Mouse (Mus musculus) hindbrain, embryonic 14.5 days (tissue): ENCODE results near the gene Sash3. TPM values are rescaled to one million over a fixed set of nuclear protein-coding genes. Genes with fewer than 3 reads are reported as not detected.
A peak's percentile ranks its signal among the peaks of the same experiment; 100 is the strongest.

Experiments
- ATAC-seq: fragments of 200-750 bp; cut with Nextera tagmentation; 2 replicates; pipeline ENCODE4 v1.8.0; 2017; ENCODE audit warnings: moderate number of reproducible peaks, mild to moderate bottlenecking, moderate TSS enrichment, moderate library complexity; ENCODE audit not compliant: low FRiP score
- DNase-seq: peaks from one replicate; pipeline ENCODE4 v3.0.0-alpha.2; 2015; ENCODE audit warnings: low spot score
- H3K27ac ChIP-seq: fragments of 300-500 bp; sonication (generic); 2 replicates; pipeline ENCODE4 v1.5.1; 2014; ENCODE audit warnings: mild to moderate bottlenecking, moderate library complexity
- H3K27me3 ChIP-seq: fragments of 300-500 bp; sonication (generic); 2 replicates; pipeline ENCODE4 v1.6.1; 2014; ENCODE audit warnings: mild to moderate bottlenecking, low read length, mixed read lengths; ENCODE audit not compliant: control insufficient read depth, insufficient read depth
- H3K36me3 ChIP-seq: fragments of 300-500 bp; sonication (generic); replicated peaks from 2 replicates; pipeline ENCODE4 v1.6.1; 2014; ENCODE audit not compliant: control insufficient read depth, insufficient read depth
- H3K4me1 ChIP-seq: fragments of 300-500 bp; sonication (generic); replicated peaks from 2 replicates; pipeline ENCODE4 v1.6.1; 2014; ENCODE audit warnings: antibody characterized with exemption, low read length, mixed read lengths; ENCODE audit not compliant: control insufficient read depth, insufficient read depth
- H3K4me2 ChIP-seq: fragments of 300-500 bp; sonication (generic); replicated peaks from 2 replicates; pipeline ENCODE4 v1.6.1; 2014; ENCODE audit warnings: mild to moderate bottlenecking, moderate library complexity
- H3K4me3 ChIP-seq: fragments of 300-500 bp; sonication (generic); replicated peaks from 2 replicates; pipeline ENCODE4 v1.5.1; 2014; ENCODE audit warnings: mild to moderate bottlenecking, low read length
- H3K9ac ChIP-seq: fragments of 300-500 bp; sonication (generic); 2 replicates; pipeline ENCODE4 v1.6.1; 2014
- H3K9me3 ChIP-seq: fragments of 300-500 bp; sonication (generic); 2 replicates; pipeline ENCODE4 v1.6.1; 2016; ENCODE audit warnings: low read length; ENCODE audit not compliant: control insufficient read depth
- WGBS: fragments of 180-500 bp; shearing (Covaris S2); extraction: QIAGEN DNeasy Blood & Tissue Kit; methylation state at CpG from one replicate; pipeline ENCODE4 v1.1.7; 2014; 5-methylcytosine and 5-hydroxymethylcytosine counted together
- polyA plus RNA-seq: library from polyadenylated mRNA; unstranded; fragments of >200 nt; fragmentation: Nextera tagmentation; extraction: Ambion mirVana; gene quantifications from 2 replicates; pipeline ENCODE4 v1.2.1, GENCODE M21; 2014

The Sash3 gene
- polyA plus RNA-seq, 1 experiment from 2014 or later, result 1.1 TPM

GRCm38 (mm10) chrX:48119294-48119693 lies 26.9 kb upstream of the Sash3 start:
- Histone ChIP-seq H3K4me2 (no peak overlapping the region), H3K9ac (no peak overlapping the region), H3K27me3 (no peaks in the 10 kb centered on the region), H3K4me1 (no peaks in the 10 kb centered on the region), H3K27ac (no peak overlapping the region), H3K36me3 (no peaks in the 10 kb centered on the region), H3K9me3 (no peaks in the 10 kb centered on the region), H3K4me3 (no peak overlapping the region)
- ATAC-seq (no peak), DNase-seq (no peak)

GRCm38 (mm10) chrX:48124132-48125071 lies 21.8 kb upstream of the Sash3 start:
- Histone ChIP-seq H3K4me1 (no peaks in the 10 kb centered on the region), H3K9ac (no peak overlapping the region), H3K36me3 (no peaks in the 10 kb centered on the region), H3K4me3 (no peak overlapping the region), H3K27ac (no peak overlapping the region), H3K27me3 (no peaks in the 10 kb centered on the region), H3K4me2 (peak overlapping the region; percentile 38), H3K9me3 (no peaks in the 10 kb centered on the region)
- DNase-seq, result peak; percentile 34
- no peak for ATAC-seq
- WGBS, result 29% methylated on average over 17 of the region's 17 CpGs

GRCm38 (mm10) chrX:48126903-48127476 lies 19.2 kb upstream of the Sash3 start:
- Histone ChIP-seq H3K27ac (no peak overlapping the region), H3K4me3 (no peak overlapping the region), H3K36me3 (no peaks in the 10 kb centered on the region), H3K4me2 (no peak overlapping the region), H3K4me1 (no peaks in the 10 kb centered on the region), H3K9ac (no peak overlapping the region), H3K9me3 (no peaks in the 10 kb centered on the region), H3K27me3 (no peaks in the 10 kb centered on the region)
- ATAC-seq (no peak), DNase-seq (no peak)
- 70% methylated on average over 6 of the region's 6 CpGs for WGBS

- Histone ChIP-seq H3K27ac (no peak overlapping the region), H3K4me2 (no peak overlapping the region), H3K9me3 (no peaks in the 10 kb centered on the region), H3K9ac (no peak overlapping the region), H3K27me3 (no peaks in the 10 kb centered on the region), H3K4me1 (no peaks in the 10 kb centered on the region), H3K36me3 (no peaks in the 10 kb centered on the region), H3K4me3 (no peak overlapping the region)
- no peak for ATAC-seq
- WGBS, result 81% methylated on average over 6 of the region's 6 CpGs
- no peak for DNase-seq
Observed at GRCm38 (mm10) chrX:48127502-48128218, 18.6 kb upstream of the Sash3 start.

GRCm38 (mm10) chrX:48129167-48129566 lies 17.1 kb upstream of the Sash3 start:
- DNase-seq (no peak), ATAC-seq (no peak)
- Histone ChIP-seq H3K27me3 (no peaks in the 10 kb centered on the region), H3K36me3 (no peaks in the 10 kb centered on the region), H3K4me2 (no peak overlapping the region), H3K4me3 (no peak overlapping the region), H3K9me3 (no peaks in the 10 kb centered on the region), H3K9ac (no peak overlapping the region), H3K4me1 (no peaks in the 10 kb centered on the region), H3K27ac (no peak overlapping the region)
- WGBS, result 77% methylated on average over 1 of the region's 1 CpGs

GRCm38 (mm10) chrX:48136935-48137334 lies 9.3 kb upstream of the Sash3 start:
- H3K9ac ChIP-seq, result no peak overlapping the region
- H3K4me1 ChIP-seq, result peaks cover 4% of the 10 kb centered on the region; the same call in 1 of the 2 replicates
- H3K27me3 ChIP-seq, result no peaks in the 10 kb centered on the region
- H3K4me2 ChIP-seq, result no peak overlapping the region
- no peaks in the 10 kb centered on the region for H3K36me3 ChIP-seq
- H3K27ac ChIP-seq, result no peak overlapping the region
- no peak overlapping the region for H3K4me3 ChIP-seq
- H3K9me3 ChIP-seq, result no peaks in the 10 kb centered on the region
- ATAC-seq (no peak), DNase-seq (no peak)
- WGBS, result 83% methylated on average over 4 of the region's 4 CpGs

- 76% methylated on average over 6 of the region's 6 CpGs for WGBS
- Histone ChIP-seq H3K27ac (no peak overlapping the region), H3K36me3 (no peaks in the 10 kb centered on the region), H3K4me2 (no peak overlapping the region), H3K4me1 (peaks cover 4% of the 10 kb centered on the region; the same call in 1 of the 2 replicates), H3K27me3 (no peaks in the 10 kb centered on the region), H3K9me3 (no peaks in the 10 kb centered on the region), H3K4me3 (no peak overlapping the region), H3K9ac (no peak overlapping the region)
- DNase-seq, result no peak
- no peak for ATAC-seq
Observed at GRCm38 (mm10) chrX:48138011-48138410, 8.2 kb upstream of the Sash3 start.

GRCm38 (mm10) chrX:48138539-48139275 lies 7.5 kb upstream of the Sash3 start:
- 48% methylated on average over 7 of the region's 7 CpGs for WGBS
- Histone ChIP-seq H3K4me2 (no peak overlapping the region), H3K9me3 (no peaks in the 10 kb centered on the region), H3K4me1 (peaks cover 4% of the 10 kb centered on the region; the same call in 1 of the 2 replicates), H3K27me3 (no peaks in the 10 kb centered on the region), H3K36me3 (no peaks in the 10 kb centered on the region), H3K9ac (no peak overlapping the region), H3K27ac (no peak overlapping the region), H3K4me3 (no peak overlapping the region)
- no peak for ATAC-seq
- no peak for DNase-seq
